Mouse (Mus musculus): Measurements from ENCODE around the gene Gnat1. TPM values are rescaled to one million over a fixed set of nuclear protein-coding genes. Genes with fewer than 3 reads are reported as not detected.

The Gnat1 gene
- polyA plus RNA-seq, 1 experiment from 2014 or later: 2.0 TPM

GRCm38 (mm10) chr9:107650708-107651481 is 28.6 kb downstream of the Gnat1 start:
- Histone ChIP-seq H3K4me1 (ENCODE audit: control insufficient read depth, insufficient read depth, low read length) (no peaks in the 10 kb centered on the region), H3K4me3 (replicated peaks; ENCODE audit: low read depth, low read length) (no peak overlapping the region), H3K4me2 (ENCODE audit: low read length) (no peak overlapping the region), H3K36me3 (ENCODE audit: control insufficient read depth, insufficient read depth, low read length) (no peaks in the 10 kb centered on the region), H3K27me3 (ENCODE audit: control insufficient read depth, insufficient read depth, low read length) (no peaks in the 10 kb centered on the region), H3K9ac (replicated peaks; ENCODE audit: low read length) (no peak overlapping the region), H3K9me3 (ENCODE audit: control insufficient read depth, low read length) (no peaks in the 10 kb centered on the region), H3K27ac (replicated peaks; ENCODE audit: low read depth, low read length) (peak overlapping the region; percentile 56; the same call in 1 of the 2 replicates)
- peak; percentile 69 for DNase-seq
- 24% methylated on average over 12 of the region's 12 CpGs for WGBS
- peak; percentile 73 for ATAC-seq (ENCODE audit: low FRiP score, low TSS enrichment)

- Histone ChIP-seq H3K4me1 (ENCODE audit: control insufficient read depth, insufficient read depth, low read length) (no peaks in the 10 kb centered on the region), H3K9me3 (ENCODE audit: control insufficient read depth, low read length) (no peaks in the 10 kb centered on the region), H3K4me3 (replicated peaks; ENCODE audit: low read depth, low read length) (no peak overlapping the region), H3K36me3 (ENCODE audit: control insufficient read depth, insufficient read depth, low read length) (no peaks in the 10 kb centered on the region), H3K4me2 (ENCODE audit: low read length) (no peak overlapping the region), H3K27me3 (ENCODE audit: control insufficient read depth, insufficient read depth, low read length) (no peaks in the 10 kb centered on the region), H3K27ac (replicated peaks; ENCODE audit: low read depth, low read length) (peak overlapping the region; percentile 56; the same call in 1 of the 2 replicates), H3K9ac (replicated peaks; ENCODE audit: low read length) (no peak overlapping the region)
- DNase-seq (no peak), ATAC-seq (ENCODE audit: low FRiP score, low TSS enrichment) (no peak)
- 65% methylated on average over 7 of the region's 7 CpGs for WGBS
Observed at GRCm38 (mm10) chr9:107650225-107650624, 29.3 kb downstream of the Gnat1 start.

- Histone ChIP-seq H3K36me3 (ENCODE audit: control insufficient read depth, insufficient read depth, low read length) (no peaks in the 10 kb centered on the region), H3K27me3 (ENCODE audit: control insufficient read depth, insufficient read depth, low read length) (no peaks in the 10 kb centered on the region), H3K4me2 (ENCODE audit: low read length) (no peak overlapping the region), H3K9ac (replicated peaks; ENCODE audit: low read length) (no peak overlapping the region), H3K4me3 (replicated peaks; ENCODE audit: low read depth, low read length) (no peak overlapping the region), H3K9me3 (ENCODE audit: control insufficient read depth, low read length) (no peaks in the 10 kb centered on the region), H3K4me1 (ENCODE audit: control insufficient read depth, insufficient read depth, low read length) (peaks cover 4% of the 10 kb centered on the region; the same call in 1 of the 2 replicates), H3K27ac (replicated peaks; ENCODE audit: low read depth, low read length) (no peak overlapping the region)
- DNase-seq (no peak), ATAC-seq (ENCODE audit: low FRiP score, low TSS enrichment) (no peak)
- 82% methylated on average over 3 of the region's 3 CpGs for WGBS
Observed at GRCm38 (mm10) chr9:107648767-107649166, 30.7 kb downstream of the Gnat1 start.

- no peaks in the 10 kb centered on the region for H3K27me3 ChIP-seq (ENCODE audit: control insufficient read depth, insufficient read depth, low read length)
- DNase-seq: no peak
- no peak for ATAC-seq (ENCODE audit: low FRiP score, low TSS enrichment)
- H3K4me1 ChIP-seq (ENCODE audit: control insufficient read depth, insufficient read depth, low read length): peaks cover 4% of the 10 kb centered on the region; the same call in 1 of the 2 replicates
- no peak overlapping the region for H3K4me3 ChIP-seq (replicated peaks; ENCODE audit: low read depth, low read length)
- H3K9ac ChIP-seq (replicated peaks; ENCODE audit: low read length): no peak overlapping the region
- H3K4me2 ChIP-seq (ENCODE audit: low read length): no peak overlapping the region
- H3K9me3 ChIP-seq (ENCODE audit: control insufficient read depth, low read length): no peaks in the 10 kb centered on the region
- H3K27ac ChIP-seq (replicated peaks; ENCODE audit: low read depth, low read length): no peak overlapping the region
- H3K36me3 ChIP-seq (ENCODE audit: control insufficient read depth, insufficient read depth, low read length): no peaks in the 10 kb centered on the region
- 84% methylated on average over 6 of the region's 6 CpGs for WGBS
Observed at GRCm38 (mm10) chr9:107646975-107647374, 32.5 kb downstream of the Gnat1 start.

GRCm38 (mm10) chr9:107645577-107645976 is 33.9 kb downstream of the Gnat1 start:
- ATAC-seq (ENCODE audit: low FRiP score, low TSS enrichment): 0 out of 2 replicates have a peak, but pooled peaks have one; percentile 62
- no peak overlapping the region for H3K27ac ChIP-seq (replicated peaks; ENCODE audit: low read depth, low read length)
- H3K9ac ChIP-seq (replicated peaks; ENCODE audit: low read length): no peak overlapping the region
- no peak overlapping the region for H3K4me2 ChIP-seq (ENCODE audit: low read length)
- no peaks in the 10 kb centered on the region for H3K36me3 ChIP-seq (ENCODE audit: control insufficient read depth, insufficient read depth, low read length)
- 12% methylated on average over 5 of the region's 5 CpGs for WGBS
- peak; percentile 94 for DNase-seq
- no peak overlapping the region for H3K4me3 ChIP-seq (replicated peaks; ENCODE audit: low read depth, low read length)
- H3K9me3 ChIP-seq (ENCODE audit: control insufficient read depth, low read length): no peaks in the 10 kb centered on the region
- H3K4me1 ChIP-seq (ENCODE audit: control insufficient read depth, insufficient read depth, low read length): peaks cover 4% of the 10 kb centered on the region; the same call in 1 of the 2 replicates
- no peaks in the 10 kb centered on the region for H3K27me3 ChIP-seq (ENCODE audit: control insufficient read depth, insufficient read depth, low read length)

- Histone ChIP-seq H3K9me3 (ENCODE audit: control insufficient read depth, low read length) (no peaks in the 10 kb centered on the region), H3K36me3 (ENCODE audit: control insufficient read depth, insufficient read depth, low read length) (no peaks in the 10 kb centered on the region), H3K27ac (replicated peaks; ENCODE audit: low read depth, low read length) (no peak overlapping the region), H3K4me3 (replicated peaks; ENCODE audit: low read depth, low read length) (no peak overlapping the region), H3K27me3 (ENCODE audit: control insufficient read depth, insufficient read depth, low read length) (no peaks in the 10 kb centered on the region), H3K9ac (replicated peaks; ENCODE audit: low read length) (no peak overlapping the region), H3K4me2 (ENCODE audit: low read length) (no peak overlapping the region), H3K4me1 (ENCODE audit: control insufficient read depth, insufficient read depth, low read length) (peaks cover 4% of the 10 kb centered on the region; the same call in 1 of the 2 replicates)
- WGBS: 59% methylated on average over 7 of the region's 7 CpGs
- ATAC-seq (ENCODE audit: low FRiP score, low TSS enrichment) (0 out of 2 replicates have a peak, but pooled peaks have one; percentile 18), DNase-seq (no peak)
Observed at GRCm38 (mm10) chr9:107645153-107645510, 34.4 kb downstream of the Gnat1 start.

- H3K4me2 ChIP-seq (ENCODE audit: low read length): peak overlapping the region; percentile 67
- H3K4me1 ChIP-seq (ENCODE audit: control insufficient read depth, insufficient read depth, low read length): peaks cover 4% of the 10 kb centered on the region; the same call in 1 of the 2 replicates
- ATAC-seq (ENCODE audit: low FRiP score, low TSS enrichment) (peak; percentile 65; the same call in 1 of the 2 replicates), DNase-seq (peak; percentile 97)
- H3K27me3 ChIP-seq (ENCODE audit: control insufficient read depth, insufficient read depth, low read length): no peaks in the 10 kb centered on the region
- H3K4me3 ChIP-seq (replicated peaks; ENCODE audit: low read depth, low read length): peak overlapping the region; percentile 35
- H3K36me3 ChIP-seq (ENCODE audit: control insufficient read depth, insufficient read depth, low read length): no peaks in the 10 kb centered on the region
- WGBS: 5% methylated on average over 35 of the region's 35 CpGs
- H3K9ac ChIP-seq (replicated peaks; ENCODE audit: low read length): peak overlapping the region; percentile 54
- peak overlapping the region; percentile 66; the same call in 1 of the 2 replicates for H3K27ac ChIP-seq (replicated peaks; ENCODE audit: low read depth, low read length)
- H3K9me3 ChIP-seq (ENCODE audit: control insufficient read depth, low read length): no peaks in the 10 kb centered on the region
Observed at GRCm38 (mm10) chr9:107644495-107645152, 34.9 kb downstream of the Gnat1 start.

GRCm38 (mm10) chr9:107643544-107644214 is 35.8 kb downstream of the Gnat1 start:
- peak overlapping the region; percentile 54; the same call in 1 of the 2 replicates for H3K9ac ChIP-seq (replicated peaks; ENCODE audit: low read length)
- no peak for ATAC-seq (ENCODE audit: low FRiP score, low TSS enrichment)
- WGBS: 93% methylated on average over 13 of the region's 13 CpGs

More at GRCm38 (mm10) chr9:107643544-107644214, 35.8 kb downstream of the Gnat1 start:
- H3K27me3 ChIP-seq (ENCODE audit: control insufficient read depth, insufficient read depth, low read length): no peaks in the 10 kb centered on the region
- no peaks in the 10 kb centered on the region for H3K9me3 ChIP-seq (ENCODE audit: control insufficient read depth, low read length)
- no peaks in the 10 kb centered on the region for H3K36me3 ChIP-seq (ENCODE audit: control insufficient read depth, insufficient read depth, low read length)
- H3K27ac ChIP-seq (replicated peaks; ENCODE audit: low read depth, low read length): no peak overlapping the region
- peaks cover 4% of the 10 kb centered on the region; the same call in 1 of the 2 replicates for H3K4me1 ChIP-seq (ENCODE audit: control insufficient read depth, insufficient read depth, low read length)
- peak overlapping the region; percentile 67; the same call in 1 of the 2 replicates for H3K4me2 ChIP-seq (ENCODE audit: low read length)
- no peak for DNase-seq
- H3K4me3 ChIP-seq (replicated peaks; ENCODE audit: low read depth, low read length): no peak overlapping the region

All from midbrain, embryonic 14.5 days (tissue).